Mouse (Mus musculus) thymus, adult 2 months (tissue): ENCODE measurements around the gene Rgs3.

Experiments used
- CTCF ChIP-seq: fragments of 200-500 bp; IDR thresholded peaks from 2 replicates; pipeline ENCODE4 v1.5.1; 2012; ENCODE audit warnings: mild to moderate bottlenecking, control low read depth, low read length, moderate library complexity, borderline replicate concordance; ENCODE audit not compliant: control insufficient read depth, poor library complexity, insufficient read depth; ENCODE audit errors: extremely low read depth
- POLR2A ChIP-seq: fragments of 200-500 bp; IDR thresholded peaks from 2 replicates; pipeline ENCODE4 v1.6.1; 2012; ENCODE audit warnings: mild to moderate bottlenecking, low read length, control low read depth, moderate library complexity; ENCODE audit not compliant: control insufficient read depth, poor library complexity, insufficient read depth; ENCODE audit errors: extremely low read depth

GRCm38 (mm10) chr4:62590878-62591277 lies 31.2 kb downstream of the Rgs3 start:
- TF ChIP-seq CTCF: no peak
- no peak for TF ChIP-seq POLR2A
